Mouse (Mus musculus): ENCODE results near the gene Ap1m2. TPM values are rescaled to one million over a fixed set of nuclear protein-coding genes. Genes with fewer than 3 reads are reported as not detected.

Gene Ap1m2
- polyA plus RNA-seq (2016; fragmentation: Nextera tagmentation; extraction: Ambion mirVana), result 3.3 TPM in 2 replicates

GRCm38 (mm10) chr9:21312134-21312533 is at the start of gene Ap1m2:
Gene Ap1m2, minus strand, starts transcription at chr9:21312337.
- peak within 1 kb of the TSS; percentile 22 for H3K4me2 ChIP-seq

DNA sequence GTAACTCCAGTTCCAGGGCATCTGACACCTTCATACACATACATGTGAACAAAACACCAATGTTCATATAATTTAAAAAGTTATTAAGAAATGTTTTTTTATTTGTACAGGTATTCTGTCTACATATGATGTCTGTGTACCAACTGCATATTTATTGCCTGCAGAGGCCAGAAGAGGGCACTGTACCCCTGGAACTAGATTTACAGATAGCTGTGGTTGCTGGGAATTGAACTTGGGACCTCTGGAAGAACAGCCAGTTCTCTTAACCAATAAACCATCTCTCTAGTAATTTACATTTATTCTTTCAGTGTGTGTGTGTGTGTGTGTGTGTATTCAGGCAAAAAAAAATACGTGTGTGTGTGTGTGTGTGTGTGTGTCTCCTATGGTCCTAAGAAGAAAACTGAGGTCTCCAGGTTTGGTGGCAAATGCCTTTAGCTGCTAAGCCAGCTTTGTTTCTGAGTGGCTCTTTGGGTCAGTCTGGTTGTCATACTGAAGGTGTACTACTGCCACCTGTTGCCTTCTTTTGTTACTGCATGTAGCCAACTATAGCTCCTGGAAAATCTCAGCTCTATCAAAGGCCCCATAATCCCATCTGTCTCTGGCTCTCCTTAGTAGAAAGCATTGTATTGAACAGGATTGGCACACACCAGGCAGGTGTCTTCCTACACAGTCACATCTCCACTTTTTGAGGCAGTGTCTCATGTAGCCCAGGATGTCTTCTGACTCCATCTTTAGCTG is 45.0 kb upstream of the Ap1m2 start:
- Histone ChIP-seq H3K27ac (no peak overlapping the region), H3K36me3 (replicated peaks) (peaks cover 22% of the 10 kb centered on the region), H3K4me2 (no peak overlapping the region), H3K4me1 (peaks cover 6% of the 10 kb centered on the region; the same call in 1 of the 2 replicates), H3K9ac (no peak overlapping the region), H3K9me3 (no peaks in the 10 kb centered on the region), H3K4me3 (replicated peaks) (no peak overlapping the region), H3K27me3 (peaks cover 7% of the 10 kb centered on the region; the same call in 1 of the 2 replicates)
- ATAC-seq (ENCODE audit: low FRiP score), result peak; percentile 27; the same call in 1 of the 2 replicates
- WGBS, result 0% methylated on average over 1 of the region's 1 CpGs

More at GRCm38 (mm10) chr9:21312134-21312533, at the start of gene Ap1m2:
- H3K4me1 ChIP-seq, result peaks cover 6% of the 10 kb centered on the region; the same call in 1 of the 2 replicates
- no peaks in the 10 kb centered on the region for H3K9me3 ChIP-seq
- H3K4me3 ChIP-seq (replicated peaks), result 0 out of 2 replicates have a peak within 1 kb of the TSS, but pooled peaks have one; percentile 5
- H3K9ac ChIP-seq, result no peak within 1 kb of the TSS
- no peak within 1 kb of the TSS for H3K27ac ChIP-seq
- no peak for ATAC-seq (ENCODE audit: low FRiP score)
- peaks cover 24% of the 10 kb centered on the region for H3K27me3 ChIP-seq
- H3K36me3 ChIP-seq (replicated peaks), result no peaks in the 10 kb centered on the region
- WGBS, result 14% methylated on average over 29 of the region's 35 CpGs

DNA sequence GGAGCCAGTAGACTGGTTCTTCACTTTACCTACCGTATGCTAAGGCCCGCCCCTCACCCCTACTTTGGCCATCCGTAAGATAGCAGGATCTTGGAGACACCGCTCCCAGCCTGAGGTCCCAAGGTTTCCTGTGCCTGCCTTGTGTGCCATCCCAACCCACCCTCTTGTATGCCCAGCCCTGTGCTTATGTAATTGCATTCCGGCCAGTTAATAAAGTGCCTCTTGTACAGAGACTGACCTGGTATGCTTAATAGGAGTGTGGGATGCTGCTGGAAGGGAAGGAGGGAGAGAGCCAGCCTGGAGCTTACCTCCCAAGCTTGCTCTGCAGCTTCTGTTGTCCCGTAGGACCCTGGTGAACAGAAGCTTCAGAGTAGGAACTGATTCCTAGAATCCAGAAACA is 42.7 kb upstream of the Ap1m2 start:
- 95% methylated on average over 6 of the region's 6 CpGs for WGBS

DNA sequence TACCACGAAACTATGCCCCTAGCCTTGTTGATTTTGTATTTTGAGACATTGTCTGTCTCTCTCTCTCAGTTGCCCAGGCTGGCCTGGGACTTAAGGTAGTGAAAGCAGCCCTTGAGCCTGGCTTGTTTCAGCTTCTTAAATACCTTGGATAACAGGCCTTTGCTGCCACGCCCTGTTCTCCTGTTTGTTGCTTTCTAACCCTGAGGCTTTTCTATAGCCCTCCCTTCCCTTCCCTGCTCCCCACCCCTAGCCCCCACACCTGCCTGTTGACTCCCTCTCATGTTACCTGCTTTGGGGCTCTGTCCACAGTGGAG is 41.2 kb upstream of the Ap1m2 start:
- H3K36me3 ChIP-seq (replicated peaks), result peaks cover 37% of the 10 kb centered on the region
- no peak for ATAC-seq (ENCODE audit: low FRiP score)
- no peak overlapping the region for H3K4me3 ChIP-seq (replicated peaks)
- H3K4me2 ChIP-seq, result no peak overlapping the region
- no peaks in the 10 kb centered on the region for H3K9me3 ChIP-seq
- H3K9ac ChIP-seq, result no peak overlapping the region
- H3K27me3 ChIP-seq, result no peaks in the 10 kb centered on the region
- 59% methylated on average over 2 of the region's 2 CpGs for WGBS
- H3K4me1 ChIP-seq, result peaks cover 6% of the 10 kb centered on the region; the same call in 1 of the 2 replicates
- H3K27ac ChIP-seq, result no peak overlapping the region

More for the DNA sequence above, 42.7 kb upstream of the Ap1m2 start:
- peaks cover 33% of the 10 kb centered on the region for H3K36me3 ChIP-seq (replicated peaks)
- H3K27ac ChIP-seq, result no peak overlapping the region
- no peaks in the 10 kb centered on the region for H3K27me3 ChIP-seq
- no peak overlapping the region for H3K4me2 ChIP-seq
- peaks cover 6% of the 10 kb centered on the region; the same call in 1 of the 2 replicates for H3K4me1 ChIP-seq
- H3K9me3 ChIP-seq, result no peaks in the 10 kb centered on the region
- H3K4me3 ChIP-seq (replicated peaks), result no peak overlapping the region
- ATAC-seq (ENCODE audit: low FRiP score), result no peak
- no peak overlapping the region for H3K9ac ChIP-seq

DNA sequence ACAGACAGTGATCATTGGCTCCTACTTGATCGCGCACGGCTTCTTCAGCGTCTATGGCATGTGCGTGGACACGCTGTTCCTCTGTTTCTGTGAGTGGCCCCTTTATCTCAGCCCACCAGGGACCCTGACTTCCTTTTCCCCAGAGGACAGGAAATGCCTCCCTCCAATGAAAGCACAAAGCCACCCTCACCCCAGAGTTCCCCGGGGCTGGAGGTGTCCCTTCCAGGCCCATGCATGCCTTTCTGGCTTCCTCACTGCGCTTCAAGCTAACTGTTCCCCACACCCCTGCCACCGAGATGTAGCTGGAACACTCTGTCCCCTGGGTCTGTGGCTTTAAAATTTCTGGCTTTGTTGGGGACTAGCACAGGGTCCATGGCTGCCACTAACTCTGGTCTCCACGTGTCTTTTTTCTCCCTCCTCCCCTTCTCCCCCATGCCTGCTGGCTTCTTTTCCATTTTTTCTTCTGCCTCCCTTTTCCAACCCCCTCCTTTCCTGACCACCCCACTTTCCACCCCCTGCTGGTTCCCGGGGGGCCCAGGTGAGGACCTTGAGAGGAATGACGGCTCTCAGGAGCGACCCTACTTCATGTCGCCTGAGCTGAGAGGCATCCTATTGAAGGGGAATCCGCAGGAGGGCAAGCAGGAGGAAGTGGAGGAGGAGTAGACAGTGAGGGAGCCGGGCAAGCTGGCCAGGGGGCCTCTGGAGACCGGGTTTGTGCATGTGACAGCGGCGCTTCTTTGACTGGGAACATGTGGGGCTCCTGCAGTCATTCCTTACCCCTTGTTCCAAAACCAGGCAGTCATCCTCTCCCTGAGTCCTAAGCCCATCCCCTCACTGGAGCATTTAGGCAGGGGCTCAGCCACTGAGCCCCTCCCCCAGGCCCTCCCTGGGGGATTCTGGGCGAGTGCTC is 40.6 kb upstream of the Ap1m2 start:
- 38% methylated on average over 20 of the region's 20 CpGs for WGBS
- H3K9ac ChIP-seq, result no peak overlapping the region
- H3K27me3 ChIP-seq, result no peaks in the 10 kb centered on the region
- H3K4me2 ChIP-seq, result no peak overlapping the region
- H3K4me1 ChIP-seq, result peaks cover 6% of the 10 kb centered on the region; the same call in 1 of the 2 replicates
- ATAC-seq (ENCODE audit: low FRiP score), result no peak
- H3K36me3 ChIP-seq (replicated peaks), result peaks cover 43% of the 10 kb centered on the region
- H3K9me3 ChIP-seq, result no peaks in the 10 kb centered on the region
- no peak overlapping the region for H3K4me3 ChIP-seq (replicated peaks)
- H3K27ac ChIP-seq, result no peak overlapping the region

DNA sequence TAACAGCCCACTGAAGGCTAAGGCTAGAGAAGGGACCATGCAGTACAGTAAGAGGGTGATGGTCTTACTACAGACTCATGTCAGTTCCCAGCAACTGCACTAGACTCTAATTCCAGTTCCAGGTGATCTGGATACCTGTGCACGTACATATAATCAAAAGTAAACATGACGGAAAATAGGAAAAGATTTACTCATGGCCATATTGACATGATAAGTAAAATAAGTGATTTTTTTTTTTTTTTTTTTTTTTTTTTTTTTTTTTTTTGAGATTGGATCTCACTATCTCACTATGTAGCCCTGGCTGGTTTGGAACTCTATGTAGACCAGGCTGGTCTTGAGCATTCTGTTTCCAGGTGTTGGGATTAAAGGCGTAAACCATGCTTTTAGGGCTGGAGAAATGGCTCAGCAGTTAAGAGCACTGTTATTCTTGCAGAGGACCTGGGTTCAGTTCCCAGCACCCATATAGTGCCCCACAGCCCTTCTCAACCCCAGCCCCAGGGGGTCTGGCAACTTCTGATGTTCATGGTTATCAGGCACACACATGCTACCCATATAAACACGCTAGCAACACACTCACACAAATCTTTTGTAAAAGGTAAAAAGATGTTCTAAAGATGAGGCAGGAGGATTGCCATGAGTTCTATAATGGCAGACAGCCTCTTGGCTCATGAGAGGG is 39.7 kb upstream of the Ap1m2 start:
- Histone ChIP-seq H3K9ac (no peak overlapping the region), H3K9me3 (no peaks in the 10 kb centered on the region), H3K4me3 (replicated peaks) (no peak overlapping the region), H3K4me1 (peaks cover 6% of the 10 kb centered on the region; the same call in 1 of the 2 replicates), H3K36me3 (replicated peaks) (peaks cover 51% of the 10 kb centered on the region), H3K4me2 (no peak overlapping the region), H3K27ac (no peak overlapping the region), H3K27me3 (no peaks in the 10 kb centered on the region)
- no peak for ATAC-seq (ENCODE audit: low FRiP score)
- 95% methylated on average over 4 of the region's 4 CpGs for WGBS

DNA sequence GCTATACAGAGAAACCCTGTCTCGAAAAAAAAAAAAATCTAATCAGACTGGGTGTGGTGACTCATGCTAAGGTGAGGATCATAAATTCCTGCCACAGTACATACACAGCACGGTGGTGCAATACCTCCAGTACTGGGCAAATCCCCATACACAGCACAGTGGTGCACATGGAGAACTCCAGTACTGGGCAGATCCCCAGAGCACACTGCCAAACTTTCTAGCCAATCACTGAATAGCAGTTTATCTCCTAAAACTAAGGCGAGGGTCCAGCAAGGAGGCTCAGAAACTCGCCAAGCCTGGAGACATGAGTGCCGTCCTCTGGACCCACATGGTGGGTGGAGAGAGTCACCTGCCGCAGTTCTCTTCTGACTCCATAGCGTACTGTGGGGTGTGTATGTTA is 39.0 kb upstream of the Ap1m2 start:
- Histone ChIP-seq H3K27ac (no peak overlapping the region), H3K4me3 (replicated peaks) (no peak overlapping the region), H3K9ac (no peak overlapping the region), H3K9me3 (no peaks in the 10 kb centered on the region), H3K27me3 (no peaks in the 10 kb centered on the region), H3K36me3 (replicated peaks) (peaks cover 55% of the 10 kb centered on the region), H3K4me2 (no peak overlapping the region), H3K4me1 (peaks cover 6% of the 10 kb centered on the region; the same call in 1 of the 2 replicates)
- no peak for ATAC-seq (ENCODE audit: low FRiP score)
- 95% methylated on average over 7 of the region's 7 CpGs for WGBS

DNA sequence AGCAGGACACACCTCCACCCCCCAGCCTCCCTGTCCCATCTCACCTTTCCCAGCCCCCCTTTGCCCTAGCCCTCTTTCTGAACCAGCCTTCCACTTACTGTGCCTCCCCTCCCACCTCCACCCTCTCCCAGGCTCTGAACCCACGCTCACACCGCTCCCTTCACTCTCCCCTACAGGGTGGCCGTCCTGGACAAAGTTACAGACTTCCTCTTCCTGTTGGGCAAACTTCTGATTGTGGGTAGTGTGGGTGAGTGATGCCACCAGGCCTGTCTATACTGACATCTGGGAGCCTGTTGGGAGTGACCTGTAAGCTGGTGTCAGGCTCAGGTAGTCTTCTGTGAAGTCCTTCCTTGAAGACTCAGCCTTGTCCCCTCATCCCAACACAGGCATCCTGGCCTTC is 36.0 kb upstream of the Ap1m2 start:
- no peak for ATAC-seq (ENCODE audit: low FRiP score)
- peaks cover 51% of the 10 kb centered on the region for H3K36me3 ChIP-seq (replicated peaks)
- no peak overlapping the region for H3K4me3 ChIP-seq (replicated peaks)
- 87% methylated on average over 3 of the region's 3 CpGs for WGBS
- H3K27me3 ChIP-seq, result no peaks in the 10 kb centered on the region
- no peaks in the 10 kb centered on the region for H3K9me3 ChIP-seq
- peak overlapping the region; percentile 21; the same call in 1 of the 2 replicates for H3K9ac ChIP-seq
- H3K27ac ChIP-seq, result no peak overlapping the region
- no peak overlapping the region for H3K4me2 ChIP-seq
- peaks cover 4% of the 10 kb centered on the region; the same call in 1 of the 2 replicates for H3K4me1 ChIP-seq

- no peak for ATAC-seq (ENCODE audit: low FRiP score)
These were observed 34.7 kb upstream of the Ap1m2 start for GRCm38 (mm10) chr9:21346627-21347365.

GRCm38 (mm10) chr9:21340411-21340810 is 28.3 kb upstream of the Ap1m2 start:
- WGBS, result 90% methylated on average over 4 of the region's 4 CpGs
- no peak overlapping the region for H3K27ac ChIP-seq
- no peak overlapping the region for H3K9ac ChIP-seq
- H3K27me3 ChIP-seq, result no peaks in the 10 kb centered on the region
- peaks cover 33% of the 10 kb centered on the region for H3K36me3 ChIP-seq (replicated peaks)
- H3K4me2 ChIP-seq, result no peak overlapping the region
- H3K4me1 ChIP-seq, result peaks cover 6% of the 10 kb centered on the region
- no peaks in the 10 kb centered on the region for H3K9me3 ChIP-seq
- no peak overlapping the region for H3K4me3 ChIP-seq (replicated peaks)
- no peak for ATAC-seq (ENCODE audit: low FRiP score)

More at GRCm38 (mm10) chr9:21346627-21347365, 34.7 kb upstream of the Ap1m2 start:
- Histone ChIP-seq H3K4me3 (replicated peaks) (no peak overlapping the region), H3K27me3 (no peaks in the 10 kb centered on the region), H3K4me1 (no peaks in the 10 kb centered on the region), H3K9me3 (no peaks in the 10 kb centered on the region), H3K36me3 (replicated peaks) (peaks cover 63% of the 10 kb centered on the region), H3K4me2 (no peak overlapping the region), H3K9ac (no peak overlapping the region), H3K27ac (no peak overlapping the region)
- WGBS, result 73% methylated on average over 16 of the region's 16 CpGs

DNA sequence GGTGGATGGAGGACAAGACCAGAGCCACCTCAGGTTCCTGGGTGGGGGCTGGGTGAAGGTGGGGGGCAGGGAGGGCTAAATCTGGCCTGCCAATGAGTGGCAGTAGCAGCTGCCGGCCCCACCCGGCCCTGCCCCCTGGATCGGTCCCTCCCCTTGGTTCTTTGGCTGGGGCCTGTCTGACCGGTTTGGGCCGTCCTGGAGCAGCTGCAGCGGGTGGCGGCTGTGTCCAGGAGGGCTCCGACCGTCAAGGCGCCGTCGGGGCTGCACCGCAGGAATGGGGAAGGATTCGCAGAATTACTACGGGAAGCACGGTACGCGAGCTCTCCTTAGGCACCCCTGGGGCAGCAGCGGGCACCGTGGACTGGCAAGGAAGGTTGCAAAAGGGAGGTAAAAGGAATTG is 25.5 kb upstream of the Ap1m2 start:
- H3K4me3 ChIP-seq (replicated peaks), result no peak overlapping the region

More for the DNA sequence above, 25.5 kb upstream of the Ap1m2 start:
- no peaks in the 10 kb centered on the region for H3K27me3 ChIP-seq
- 18% methylated on average over 19 of the region's 20 CpGs for WGBS
- no peak overlapping the region for H3K9ac ChIP-seq
- H3K4me1 ChIP-seq, result peaks cover 10% of the 10 kb centered on the region
- no peak for ATAC-seq (ENCODE audit: low FRiP score)
- no peak overlapping the region for H3K4me2 ChIP-seq
- H3K27ac ChIP-seq, result no peak overlapping the region
- peaks cover 18% of the 10 kb centered on the region for H3K36me3 ChIP-seq (replicated peaks)
- H3K9me3 ChIP-seq, result no peaks in the 10 kb centered on the region

Data from forebrain, embryonic 12.5 days (tissue).